Mouse (Mus musculus) adrenal gland, postnatal 25 days (tissue): ENCODE results near the gene Grin2d. TPM values are rescaled to one million over a fixed set of nuclear protein-coding genes. Genes with fewer than 3 reads are reported as not detected.
"Not testable (repeated sequence)": the region's sequence is repeated elsewhere in the genome, so short reads cannot be mapped to it uniquely, and the experiment has no call there.

Source experiments
- DNase-seq: peaks from one replicate; pipeline ENCODE4 v3.0.0; 2021; ENCODE audit warnings: mixed read lengths
- long read RNA-seq: library from polyadenylated mRNA; stranded (forward); transcript quantifications from one replicate; pipeline ENCODE4 v2.0.0, GENCODE M21; 2021
- total RNA-seq: library from RNA; stranded (reverse); gene quantifications from 2 replicates; pipeline ENCODE4 v1.2.3, GENCODE M21; 2021

The Grin2d gene
- 0.43 and 1.2 TPM in 2 replicates for total RNA-seq
- long read RNA-seq, partial matches to known transcripts = 1 of 3 reads
- long read RNA-seq, other reads (novel, unspliced or antisense) = 2 of 3 reads

GRCm38 (mm10) chr7:45878278-45878677 is at the start of gene Grin2d:
Grin2d (minus strand) TSS chr7:45878378.
- not testable (repeated sequence) for DNase-seq

GRCm38 (mm10) chr7:45924429-45924816 is 46.2 kb upstream of the Grin2d start:
- DNase-seq = peak; percentile 51

- peak; percentile 76 for DNase-seq
Measured at GRCm38 (mm10) chr7:45923762-45924428, 45.7 kb upstream of the Grin2d start, which contains the start of gene Ccdc114. Ccdc114 (plus strand) TSS chr7:45924072.

- peak; percentile 92 for DNase-seq
Measured at GRCm38 (mm10) chr7:45922928-45923761, 45.0 kb upstream of the Grin2d start.

- no peak for DNase-seq
Measured at GRCm38 (mm10) chr7:45921950-45922600, 43.9 kb upstream of the Grin2d start.

- peak; percentile 67 for DNase-seq
Measured at GRCm38 (mm10) chr7:45921242-45921621, 43.1 kb upstream of the Grin2d start, which contains the start of gene Emp3. Emp3 (minus strand) TSS chr7:45921404.

- DNase-seq = peak; percentile 78
Measured at GRCm38 (mm10) chr7:45920583-45921241, 42.5 kb upstream of the Grin2d start.

GRCm38 (mm10) chr7:45919761-45920160 is 41.6 kb upstream of the Grin2d start:
- no peak for DNase-seq

GRCm38 (mm10) chr7:45919083-45919671 is 41.0 kb upstream of the Grin2d start:
- no peak for DNase-seq

- no peak for DNase-seq
Measured at GRCm38 (mm10) chr7:45917926-45918325, 39.7 kb upstream of the Grin2d start.

- peak; percentile 55 for DNase-seq
Measured at GRCm38 (mm10) chr7:45917004-45917704, 39.0 kb upstream of the Grin2d start.

GRCm38 (mm10) chr7:45916056-45917003 is 38.2 kb upstream of the Grin2d start:
- peak; percentile 82 for DNase-seq

- no peak for DNase-seq
Measured at GRCm38 (mm10) chr7:45915011-45915410, 36.8 kb upstream of the Grin2d start.

GRCm38 (mm10) chr7:45914067-45914466 is 35.9 kb upstream of the Grin2d start:
- DNase-seq = no peak

GRCm38 (mm10) chr7:45909145-45909544 is 31.0 kb upstream of the Grin2d start:
- DNase-seq = no peak

- DNase-seq = no peak
Measured at GRCm38 (mm10) chr7:45908384-45908783, 30.2 kb upstream of the Grin2d start.

GRCm38 (mm10) chr7:45906622-45907021 is 28.4 kb upstream of the Grin2d start:
- no peak for DNase-seq

- DNase-seq = no peak
Measured at GRCm38 (mm10) chr7:45902481-45903002, 24.4 kb upstream of the Grin2d start.

- no peak for DNase-seq
Measured at GRCm38 (mm10) chr7:45901562-45901961, 23.4 kb upstream of the Grin2d start.

GRCm38 (mm10) chr7:45898125-45898524 is 19.9 kb upstream of the Grin2d start:
- not testable (repeated sequence) for DNase-seq
